Mouse (Mus musculus) stomach, embryonic 15.5 days (tissue): ENCODE measurements around the gene Rfng. TPM values are rescaled to one million over a fixed set of nuclear protein-coding genes. Genes with fewer than 3 reads are reported as not detected.

Experiments used
- polyA plus RNA-seq: library from polyadenylated mRNA; unstranded; fragments of >200 nt; fragmentation: Nextera tagmentation; extraction: Ambion mirVana; gene quantifications from 2 replicates; pipeline ENCODE4 v1.2.1, GENCODE M21; 2015

Rfng gene
- polyA plus RNA-seq, 1 experiment from 2014 or later, result 35.8 TPM

Other genes starting within 250 kb of the Rfng start
- gene Mcrip1, start 234.5 kb downstream of the Rfng start, polyA plus RNA-seq, result 167 TPM in 2 replicates
- gene Ppp1r27, start 233.1 kb downstream of the Rfng start, polyA plus RNA-seq, result 0.59 TPM in 1 of 2 replicates, not detected in the other
- gene P4hb, start 211.0 kb downstream of the Rfng start, polyA plus RNA-seq, result 954 and 1,026 TPM in 2 replicates
- gene Arhgdia, start 202.6 kb downstream of the Rfng start, polyA plus RNA-seq, result 537 and 556 TPM in 2 replicates
- gene Alyref, start 185.8 kb downstream of the Rfng start, polyA plus RNA-seq, result 420 and 451 TPM in 2 replicates
- gene Anapc11, start 185.8 kb downstream of the Rfng start, polyA plus RNA-seq, result 196 and 200 TPM in 2 replicates
- 9.8 and 12.1 TPM in 2 replicates for gene Npb, start 175.7 kb downstream of the Rfng start, polyA plus RNA-seq
- 183 and 188 TPM in 2 replicates for gene Pcyt2, start 166.3 kb downstream of the Rfng start, polyA plus RNA-seq
- gene Sirt7, start 159.0 kb downstream of the Rfng start, polyA plus RNA-seq, result 38.1 and 39.0 TPM in 2 replicates
- 29.3 and 31.9 TPM in 2 replicates for gene Mafg, start 150.6 kb downstream of the Rfng start, polyA plus RNA-seq
- 32.5 and 32.7 TPM in 2 replicates for gene Pycr1, start 140.4 kb downstream of the Rfng start, polyA plus RNA-seq
- gene Myadml2, start 136.0 kb downstream of the Rfng start, polyA plus RNA-seq, result 0.28 and 0.44 TPM in 2 replicates
- 3.9 and 4.9 TPM in 2 replicates for gene Notum, start 123.0 kb downstream of the Rfng start, polyA plus RNA-seq
- gene Aspscr1, start 111.2 kb downstream of the Rfng start, polyA plus RNA-seq, result 105 and 113 TPM in 2 replicates
- gene Cenpx, start 70.5 kb downstream of the Rfng start, polyA plus RNA-seq, result 155 and 158 TPM in 2 replicates
- gene Lrrc45, start 70.3 kb downstream of the Rfng start, polyA plus RNA-seq, result 55.7 and 57.3 TPM in 2 replicates
- 36.4 and 39.4 TPM in 2 replicates for gene Rac3, start 62.7 kb downstream of the Rfng start, polyA plus RNA-seq
- 31.6 and 33.5 TPM in 2 replicates for gene Dcxr, start 56.9 kb downstream of the Rfng start, polyA plus RNA-seq
- 54.5 and 82.4 TPM in 2 replicates for gene Cbr2, start 52.1 kb downstream of the Rfng start, polyA plus RNA-seq
- 4.3 and 9.3 TPM in 2 replicates for gene Hmga1b, start 21.4 kb downstream of the Rfng start, polyA plus RNA-seq
- gene Gps1, start 65 bp upstream of the Rfng start, polyA plus RNA-seq, result 157 and 172 TPM in 2 replicates
- 69.2 and 79.0 TPM in 2 replicates for gene Dus1l, start 12.2 kb upstream of the Rfng start, polyA plus RNA-seq
- 45.9 and 46.3 TPM in 2 replicates for gene Fasn, start 40.3 kb upstream of the Rfng start, polyA plus RNA-seq
- gene Ccdc57, start 148.7 kb upstream of the Rfng start, polyA plus RNA-seq, result 4.5 and 5.6 TPM in 2 replicates
- gene Slc16a3, start 164.3 kb upstream of the Rfng start, polyA plus RNA-seq, result 57.7 and 60.4 TPM in 2 replicates
- 110 and 119 TPM in 2 replicates for gene Csnk1d, start 207.1 kb upstream of the Rfng start, polyA plus RNA-seq